Mouse (Mus musculus): ENCODE results near the gene 2510039O18Rik.

The 2510039O18Rik gene

GRCm38 (mm10) chr4:147940576-147941044 is at the start of gene 2510039O18Rik:
Gene 2510039O18Rik, plus strand, starts transcription at chr4:147940895.
- DNase-seq (ENCODE audit: low spot score in 2 of 2), result peak; percentile 70 to 73

GRCm38 (mm10) chr4:147895815-147896330 is 44.8 kb upstream of the 2510039O18Rik start:
- DNase-seq (ENCODE audit: low spot score in 2 of 2), result no peak

- DNase-seq (ENCODE audit: low spot score in 2 of 2), result no peak
Observed at GRCm38 (mm10) chr4:147896411-147896810, 44.3 kb upstream of the 2510039O18Rik start.

- peak; percentile 22 to 38 for DNase-seq (ENCODE audit: low spot score in 2 of 2)
Observed at GRCm38 (mm10) chr4:147897348-147897747, 43.3 kb upstream of the 2510039O18Rik start.

- DNase-seq (ENCODE audit: low spot score in 2 of 2), result no peak
Observed at GRCm38 (mm10) chr4:147900452-147900851, 40.2 kb upstream of the 2510039O18Rik start.

GRCm38 (mm10) chr4:147902906-147903500 is 37.7 kb upstream of the 2510039O18Rik start:
- no peak for DNase-seq (ENCODE audit: low spot score in 2 of 2)

GRCm38 (mm10) chr4:147903601-147904000 is 37.1 kb upstream of the 2510039O18Rik start:
- no peak for DNase-seq (ENCODE audit: low spot score in 2 of 2)

- DNase-seq (ENCODE audit: low spot score in 2 of 2), result peak; percentile 87 to 88
Observed at GRCm38 (mm10) chr4:147904313-147905089, 36.2 kb upstream of the 2510039O18Rik start, which contains the start of gene Mfn2. Gene Mfn2, minus strand, starts transcription at chr4:147904704.

- DNase-seq (ENCODE audit: low spot score in 2 of 2), result no peak
Observed at GRCm38 (mm10) chr4:147905090-147905659, 35.5 kb upstream of the 2510039O18Rik start.

- no peak for DNase-seq (ENCODE audit: low spot score in 2 of 2)
Observed at GRCm38 (mm10) chr4:147906230-147906629, 34.5 kb upstream of the 2510039O18Rik start.

GRCm38 (mm10) chr4:147909486-147909885 is 31.2 kb upstream of the 2510039O18Rik start:
- DNase-seq (ENCODE audit: low spot score in 2 of 2), result no peak

GRCm38 (mm10) chr4:147918459-147919121 is 22.1 kb upstream of the 2510039O18Rik start:
- DNase-seq (ENCODE audit: low spot score in 2 of 2), result peak in 1 of 2 experiments; percentile 17

- DNase-seq (ENCODE audit: low spot score in 2 of 2), result no peak
Observed at GRCm38 (mm10) chr4:147920973-147921372, 19.7 kb upstream of the 2510039O18Rik start.

GRCm38 (mm10) chr4:147922341-147922740 is 18.4 kb upstream of the 2510039O18Rik start:
- DNase-seq (ENCODE audit: low spot score in 2 of 2), result no peak

GRCm38 (mm10) chr4:147927705-147928104 is 13.0 kb upstream of the 2510039O18Rik start:
- no peak for DNase-seq (ENCODE audit: low spot score in 2 of 2)

- DNase-seq (ENCODE audit: low spot score in 2 of 2), result no peak
Observed at GRCm38 (mm10) chr4:147928136-147928535, 12.6 kb upstream of the 2510039O18Rik start.

- no peak for DNase-seq (ENCODE audit: low spot score in 2 of 2)
Observed at GRCm38 (mm10) chr4:147928540-147928939, 12.2 kb upstream of the 2510039O18Rik start.

- no peak for DNase-seq (ENCODE audit: low spot score in 2 of 2)
Observed at GRCm38 (mm10) chr4:147930946-147931345, 9.7 kb upstream of the 2510039O18Rik start.

GRCm38 (mm10) chr4:147934134-147934533 is 6.6 kb upstream of the 2510039O18Rik start:
- no peak for DNase-seq (ENCODE audit: low spot score in 2 of 2)

- no peak for DNase-seq (ENCODE audit: low spot score in 2 of 2)
Observed at GRCm38 (mm10) chr4:147934611-147935010, 6.1 kb upstream of the 2510039O18Rik start.

- DNase-seq (ENCODE audit: low spot score in 2 of 2), result no peak
Observed at GRCm38 (mm10) chr4:147935904-147936303, 4.8 kb upstream of the 2510039O18Rik start.

Data from right cerebral cortex, postnatal 36 days (tissue).